Mouse (Mus musculus) MEL (cell line): Measurements from ENCODE around the gene Cd164. TPM values are rescaled to one million over a fixed set of nuclear protein-coding genes. Genes with fewer than 3 reads are reported as not detected.

Experiments
- DNase-seq: peaks from one replicate; pipeline ENCODE4 v3.0.0; 2011; ENCODE audit warnings: low read depth, low spot score
- H3K27ac ChIP-seq: 2 replicates; pipeline ENCODE4 v1.5.1; 2012; ENCODE audit warnings: low read depth, mild to moderate bottlenecking, control low read depth, low read length, moderate library complexity; ENCODE audit not compliant: control insufficient read depth
- H3K27me3 ChIP-seq, 2 experiments: fragments of 150-350 bp in 1 of 2; sonication (generic) in 1 of 2; 2 replicates each; pipeline ENCODE4 v1.6.1; 2012; ENCODE audit warnings: low read length in 2 of 2, mild to moderate bottlenecking in 2 of 2, improper control_type of control experiment in 1 of 2, moderate library complexity in 1 of 2; ENCODE audit not compliant: insufficient read depth in 2 of 2, control insufficient read depth in 1 of 2
- H3K36me3 ChIP-seq, 2 experiments: 2 replicates each; pipeline ENCODE4 v1.6.1; 2012 to 2014; ENCODE audit warnings: low read length in 2 of 2, improper control_type of control experiment in 1 of 2, inconsistent platforms in 1 of 2, mild to moderate bottlenecking in 1 of 2; ENCODE audit not compliant: insufficient read depth in 2 of 2, control insufficient read depth in 1 of 2
- H3K4me1 ChIP-seq, 2 experiments: fragments of 150-350 bp in 1 of 2; sonication (generic) in 1 of 2; 2 replicates each; pipeline ENCODE4 v1.6.1; 2012; ENCODE audit warnings: low read length in 2 of 2, improper control_type of control experiment in 1 of 2, mild to moderate bottlenecking in 1 of 2; ENCODE audit not compliant: insufficient read depth in 2 of 2, control insufficient read depth in 1 of 2
- H3K4me3 ChIP-seq, 2 experiments: fragments of 150-350 bp in 1 of 2; sonication (generic) in 1 of 2; 2 replicates each; pipeline ENCODE4 v1.5.1; 2012; ENCODE audit warnings: low read depth in 2 of 2, low read length in 2 of 2, mild to moderate bottlenecking in 2 of 2, moderate library complexity in 2 of 2, control low read depth in 1 of 2, improper control_type of control experiment in 1 of 2; ENCODE audit not compliant: control insufficient read depth in 1 of 2, insufficient read depth in 1 of 2
- H3K79me2 ChIP-seq: 2 replicates; pipeline ENCODE4 v1.6.1; 2012; ENCODE audit warnings: mild to moderate bottlenecking, low read length, moderate library complexity; ENCODE audit not compliant: control insufficient read depth, poor library complexity, insufficient read depth
- H3K9ac ChIP-seq: 2 replicates; pipeline ENCODE4 v1.6.1; 2012; ENCODE audit warnings: low read depth, mild to moderate bottlenecking, control low read depth, low read length, moderate library complexity; ENCODE audit not compliant: control insufficient read depth, poor library complexity, severe bottlenecking
- H3K9me3 ChIP-seq: fragments of 150-350 bp; sonication (generic); replicated peaks from 2 replicates; pipeline ENCODE4 v1.6.1; 2012; ENCODE audit warnings: mild to moderate bottlenecking, low read length, improper control_type of control experiment, moderate library complexity; ENCODE audit not compliant: insufficient read depth
- BHLHE40 ChIP-seq: IDR thresholded peaks from 2 replicates; pipeline ENCODE4 v1.6.1; 2012; ENCODE audit warnings: low read depth, mild to moderate bottlenecking, inconsistent platforms, low read length, improper control_type of control experiment, borderline replicate concordance
- CHD1 ChIP-seq: IDR thresholded peaks from 2 replicates; pipeline ENCODE4 v1.6.1; 2012; ENCODE audit warnings: low read depth, mild to moderate bottlenecking, inconsistent platforms, low read length, improper control_type of control experiment
- CHD2 ChIP-seq: IDR thresholded peaks from 2 replicates; pipeline ENCODE4 v1.6.1; 2011; ENCODE audit warnings: low read length, improper control_type of control experiment
- E2F4 ChIP-seq: IDR thresholded peaks from 2 replicates; pipeline ENCODE4 v1.6.1; 2011; ENCODE audit warnings: low read depth, low read length, improper control_type of control experiment, borderline replicate concordance
- ELF1 ChIP-seq: IDR thresholded peaks from 2 replicates; pipeline ENCODE4 v1.6.1; 2014; ENCODE audit warnings: low read depth, mild to moderate bottlenecking, inconsistent platforms, low read length, improper control_type of control experiment, moderate library complexity
- EP300 ChIP-seq, 2 experiments: IDR thresholded peaks; 2 replicates each; pipeline ENCODE4 v1.6.1; 2011; ENCODE audit warnings: improper control_type of control experiment in 2 of 2, low read length in 2 of 2, low read depth in 1 of 2, mild to moderate bottlenecking in 1 of 2
- GABPA ChIP-seq: IDR thresholded peaks from 2 replicates; pipeline ENCODE4 v1.6.1; 2012; ENCODE audit warnings: low read depth, mild to moderate bottlenecking, inconsistent platforms, low read length, improper control_type of control experiment, moderate library complexity
- JUND ChIP-seq: IDR thresholded peaks from 2 replicates; pipeline ENCODE4 v1.6.1; 2011; ENCODE audit warnings: low read depth, mild to moderate bottlenecking, improper control_type of control experiment, low read length
- KAT2A ChIP-seq: conservative IDR thresholded peaks from 2 replicates; pipeline ENCODE4 v1.6.1; 2012; ENCODE audit warnings: low read depth, low read length, improper control_type of control experiment, inconsistent platforms
- MAFK ChIP-seq: IDR thresholded peaks from 2 replicates; pipeline ENCODE4 v1.6.1; 2011; ENCODE audit warnings: low read depth, mild to moderate bottlenecking, low read length, improper control_type of control experiment, borderline replicate concordance
- MXI1 ChIP-seq: IDR thresholded peaks from 2 replicates; pipeline ENCODE4 v1.6.1; 2011; ENCODE audit warnings: mild to moderate bottlenecking, low read depth, low read length, improper control_type of control experiment
- MYB ChIP-seq: IDR thresholded peaks from 2 replicates; pipeline ENCODE4 v1.6.1; 2011; ENCODE audit warnings: mild to moderate bottlenecking, low read depth, low read length, improper control_type of control experiment
- MYC ChIP-seq: IDR thresholded peaks from 2 replicates; pipeline ENCODE4 v1.6.1; 2011; ENCODE audit warnings: low read depth, mild to moderate bottlenecking, low read length, improper control_type of control experiment, moderate library complexity
- NELFE ChIP-seq: IDR thresholded peaks from 2 replicates; pipeline ENCODE4 v1.6.1; 2011; ENCODE audit warnings: low read depth, low read length, improper control_type of control experiment
- POLR2A ChIP-seq, 2 experiments: IDR thresholded peaks; 2 replicates each; pipeline ENCODE4 v1.6.1; 2011 to 2012; ENCODE audit warnings: low read length in 2 of 2, mild to moderate bottlenecking in 2 of 2, control low read depth in 1 of 2, improper control_type of control experiment in 1 of 2, low read depth in 1 of 2, moderate library complexity in 1 of 2; ENCODE audit not compliant: control insufficient read depth in 1 of 2, insufficient read depth in 1 of 2, poor library complexity in 1 of 2
- POLR2AphosphoS5 ChIP-seq: IDR thresholded peaks from 2 replicates; pipeline ENCODE4 v1.6.1; 2012; ENCODE audit warnings: low read depth, borderline replicate concordance, mild to moderate bottlenecking, inconsistent platforms, low read length, moderate library complexity, mixed read lengths
- RAD21 ChIP-seq: IDR thresholded peaks from 2 replicates; pipeline ENCODE4 v1.6.1; 2011; ENCODE audit warnings: mild to moderate bottlenecking, low read depth, low read length, improper control_type of control experiment
- RCOR1 ChIP-seq: IDR thresholded peaks from 2 replicates; pipeline ENCODE4 v1.6.1; 2012; ENCODE audit warnings: low read depth, mild to moderate bottlenecking, inconsistent platforms, low read length, improper control_type of control experiment
- SIN3A ChIP-seq: IDR thresholded peaks from 2 replicates; pipeline ENCODE4 v1.6.1; 2012; ENCODE audit warnings: low read length, improper control_type of control experiment, inconsistent platforms
- SMC3 ChIP-seq: IDR thresholded peaks from 2 replicates; pipeline ENCODE4 v1.6.1; 2011; ENCODE audit warnings: low read depth, low read length, improper control_type of control experiment
- TBP ChIP-seq: IDR thresholded peaks from 2 replicates; pipeline ENCODE4 v1.8.0; 2011; ENCODE audit warnings: low read depth, low read length, improper control_type of control experiment
- UBTF ChIP-seq: IDR thresholded peaks from 2 replicates; pipeline ENCODE4 v1.6.1; 2012; ENCODE audit warnings: low read depth, mild to moderate bottlenecking, inconsistent platforms, low read length, improper control_type of control experiment, moderate library complexity, borderline replicate concordance; ENCODE audit not compliant: insufficient read depth
- USF1 ChIP-seq: IDR thresholded peaks from 2 replicates; pipeline ENCODE4 v1.6.1; 2014; ENCODE audit warnings: low read depth, mild to moderate bottlenecking, inconsistent platforms, low read length, improper control_type of control experiment, moderate library complexity
- USF2 ChIP-seq, 2 experiments: IDR thresholded peaks; 2 replicates each; pipeline ENCODE4 v1.6.1; 2011 to 2012; ENCODE audit warnings: improper control_type of control experiment in 2 of 2, low read length in 2 of 2, borderline replicate concordance in 1 of 2, inconsistent platforms in 1 of 2, low read depth in 1 of 2, mild to moderate bottlenecking in 1 of 2; ENCODE audit not compliant: insufficient read depth in 1 of 2
- ZKSCAN1 ChIP-seq: IDR thresholded peaks from 2 replicates; pipeline ENCODE4 v1.6.1; 2012; ENCODE audit warnings: low read depth, mild to moderate bottlenecking, inconsistent platforms, low read length, improper control_type of control experiment, moderate library complexity
- ZMIZ1 ChIP-seq: IDR thresholded peaks from 2 replicates; pipeline ENCODE4 v1.6.1; 2012; ENCODE audit warnings: low read depth, mild to moderate bottlenecking, inconsistent platforms, low read length, improper control_type of control experiment, moderate library complexity
- polyA plus RNA-seq, 2 experiments: library from polyadenylated mRNA; stranded (reverse) in 1 of 2; unstranded in 1 of 2; fragments of >175 nt in 1 of 2; fragments of >200 nt in 1 of 2; gene quantifications; 2 replicates each; pipeline versions ENCODE4 v1.2.1 to v1.2.4; 2012; ENCODE audit warnings: low replicate concordance in 2 of 2, low read depth in 1 of 2; ENCODE audit not compliant: insufficient read length in 2 of 2, insufficient read depth in 1 of 2, missing spikeins in 1 of 2
- total RNA-seq: library from RNA; depleted of rRNA; stranded (reverse); fragments of 300-350 nt; gene quantifications from 2 replicates; pipeline ENCODE4 v1.2.3, GENCODE M21; 2012

Cd164 gene
- total and polyA plus RNA-seq, 3 experiments, result 21.4 to 59.4 TPM; not detected in 1

DNA sequence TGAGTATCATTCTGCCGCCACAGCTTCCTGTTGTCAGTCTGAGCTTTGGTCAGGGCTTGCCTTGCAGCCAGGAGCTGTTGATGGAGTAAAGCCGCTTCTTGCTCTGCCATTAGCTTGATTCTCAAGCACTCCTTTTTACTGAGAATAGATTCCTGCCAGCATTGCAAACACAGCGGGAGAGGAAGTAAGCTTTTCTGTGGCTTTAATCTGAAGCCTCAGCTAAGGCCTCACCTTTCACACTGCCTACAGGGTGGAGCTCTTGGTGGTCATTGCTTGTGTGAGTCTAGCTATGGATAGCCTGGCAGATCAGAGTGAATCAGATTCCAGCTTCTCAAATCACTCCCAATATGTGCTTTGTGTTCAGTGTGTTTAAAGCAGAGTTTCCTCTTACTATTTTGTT lies 33.1 kb downstream of the Cd164 start:
- H3K27ac ChIP-seq, result no peak overlapping the region
- H3K36me3 ChIP-seq, result no peaks in the 10 kb centered on the region
- no peaks in the 10 kb centered on the region for H3K79me2 ChIP-seq
- no peak overlapping the region for H3K9ac ChIP-seq
- no peak overlapping the region for H3K4me3 ChIP-seq
- no peaks in the 10 kb centered on the region for H3K9me3 ChIP-seq
- TF ChIP-seq GABPA, result no peak
- no peak for TF ChIP-seq UBTF
- TF ChIP-seq CHD2, result no peak
- TF ChIP-seq E2F4, result no peak
- no peak for TF ChIP-seq SIN3A
- no peak for TF ChIP-seq ZKSCAN1
- TF ChIP-seq MAFK, result no peak
- TF ChIP-seq ZMIZ1, result no peak
- no peak for TF ChIP-seq ELF1
- TF ChIP-seq, all 39 proteins: peak for 0
- no peak for DNase-seq
- H3K27me3 ChIP-seq, result peaks cover 3 to 15% of the 10 kb centered on the region in 2 experiments
- no peaks in the 10 kb centered on the region for H3K4me1 ChIP-seq

DNA sequence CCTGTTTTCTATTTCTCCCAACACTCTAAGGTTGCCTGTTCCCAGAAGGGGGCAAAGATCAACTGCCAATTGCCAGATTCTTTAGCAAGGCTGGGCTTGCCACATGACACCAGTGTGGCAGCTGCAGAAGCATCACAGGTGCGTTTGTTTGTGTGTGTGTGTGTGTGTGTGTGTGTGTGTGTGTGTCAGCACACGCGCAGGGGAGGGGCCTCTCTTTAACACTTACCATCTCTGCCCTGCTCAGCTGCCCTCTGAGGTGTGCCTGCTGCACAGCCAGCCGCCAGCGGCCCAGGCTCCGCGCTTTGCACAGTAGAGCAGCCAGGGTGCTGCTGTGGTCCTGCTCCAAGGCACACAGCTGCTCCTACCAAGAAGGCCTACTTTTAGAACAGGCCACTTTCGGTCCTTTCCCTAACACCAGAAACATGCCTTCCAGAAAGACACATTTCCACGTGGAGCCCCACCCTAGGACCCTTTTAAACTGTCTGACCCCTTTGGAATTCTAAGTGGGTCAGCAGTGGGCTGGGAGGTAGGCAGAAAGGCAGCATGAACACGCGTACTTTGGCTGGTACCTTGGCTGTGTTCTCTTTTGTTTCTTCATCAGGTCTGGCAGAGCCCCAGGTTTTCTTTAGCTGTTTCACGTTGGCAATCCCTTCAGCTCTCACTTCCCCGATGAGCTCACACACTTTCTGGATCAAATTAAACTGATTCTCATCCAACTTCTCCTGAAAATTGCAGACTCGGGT lies 33.8 kb downstream of the Cd164 start:
- peaks cover 3 to 13% of the 10 kb centered on the region in 2 experiments for H3K27me3 ChIP-seq
- no peaks in the 10 kb centered on the region for H3K36me3 ChIP-seq
- H3K9me3 ChIP-seq, result no peaks in the 10 kb centered on the region
- TF ChIP-seq ZMIZ1 (no peak), MXI1 (no peak)
- H3K4me1 ChIP-seq, result no peaks in the 10 kb centered on the region
- H3K79me2 ChIP-seq, result no peaks in the 10 kb centered on the region
- no peak overlapping the region for H3K9ac ChIP-seq
- no peak overlapping the region for H3K4me3 ChIP-seq
- H3K27ac ChIP-seq, result no peak overlapping the region
- no peak for DNase-seq

DNA sequence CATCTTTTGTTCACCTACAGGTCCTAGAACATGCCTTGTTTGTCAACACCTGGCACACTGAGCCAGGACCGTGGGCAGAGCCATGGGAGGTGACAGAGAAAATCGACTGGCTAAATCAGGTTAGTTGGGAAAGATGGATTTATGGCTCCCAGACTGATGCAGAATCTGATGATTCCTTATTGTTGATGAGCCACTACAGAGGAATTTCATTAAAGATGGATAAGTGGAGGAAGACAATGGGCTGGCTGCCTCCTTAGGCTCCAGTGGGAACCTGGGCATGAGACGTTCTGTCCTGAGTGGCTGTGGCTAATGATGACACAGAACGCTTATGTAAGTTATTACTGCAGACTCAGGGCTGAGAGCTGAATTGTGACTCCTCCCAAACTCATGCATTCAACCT lies 34.5 kb downstream of the Cd164 start:
- Histone ChIP-seq H3K4me1 (no peaks in the 10 kb centered on the region), H3K4me3 (no peak overlapping the region), H3K36me3 (no peaks in the 10 kb centered on the region), H3K27me3 (peaks cover 3 to 11% of the 10 kb centered on the region in 2 experiments), H3K9me3 (no peaks in the 10 kb centered on the region), H3K9ac (no peak overlapping the region), H3K27ac (no peak overlapping the region), H3K79me2 (no peaks in the 10 kb centered on the region)
- DNase-seq, result no peak
- TF ChIP-seq CHD1, result no peak
- no peak for TF ChIP-seq BHLHE40
- TF ChIP-seq KAT2A, result no peak
- TF ChIP-seq JUND, result no peak
- TF ChIP-seq POLR2AphosphoS5, result no peak
- no peak for TF ChIP-seq EP300 (IDR thresholded peaks at IDR 0.05; ENCODE audit: low read depth in 1 of 2, low read length in 2 of 2)
- TF ChIP-seq USF2 (IDR thresholded peaks at IDR 0.05; ENCODE audit: borderline replicate concordance in 1 of 2, insufficient read depth in 1 of 2, low read depth in 1 of 2, low read length in 2 of 2), result no peak
- TF ChIP-seq ZMIZ1, result no peak
- no peak for TF ChIP-seq POLR2A (IDR thresholded peaks at IDR 0.05; ENCODE audit: control insufficient read depth in 1 of 2, insufficient read depth in 1 of 2, low read depth in 1 of 2, low read length in 2 of 2, poor library complexity in 1 of 2)
- TF ChIP-seq USF1, result no peak
- no peak for TF ChIP-seq MYC
- TF ChIP-seq NELFE, result no peak
- TF ChIP-seq RCOR1, result no peak
- no peak for TF ChIP-seq MXI1
- no peak for TF ChIP-seq RAD21
- TF ChIP-seq CHD2, result no peak
- TF ChIP-seq TBP, result no peak
- TF ChIP-seq SMC3, result no peak
- no peak for TF ChIP-seq MYB
